Mouse (Mus musculus) intestine, embryonic 16.5 days (tissue): ENCODE results near the gene Rhoq. TPM values are rescaled to one million over a fixed set of nuclear protein-coding genes. Genes with fewer than 3 reads are reported as not detected.
A peak's percentile ranks its signal among the peaks of the same experiment; 100 is the strongest.

Source experiments
- ATAC-seq: fragments of 200-750 bp; cut with Nextera tagmentation; 2 replicates; pipeline ENCODE4 v1.8.0; 2017; ENCODE audit warnings: moderate TSS enrichment, moderate library complexity
- H3K27ac ChIP-seq: fragments of 300-500 bp; sonication (generic); 2 replicates; pipeline ENCODE4 v1.5.1; 2014; ENCODE audit warnings: mild to moderate bottlenecking, low read length
- H3K27me3 ChIP-seq: fragments of 300-500 bp; sonication (generic); replicated peaks from 2 replicates; pipeline ENCODE4 v1.6.1; 2014; ENCODE audit warnings: low read length, control low read depth, mixed read lengths; ENCODE audit not compliant: control insufficient read depth, insufficient read depth
- H3K36me3 ChIP-seq: fragments of 300-500 bp; sonication (generic); 2 replicates; pipeline ENCODE4 v1.6.1; 2014; ENCODE audit warnings: low read length, control low read depth; ENCODE audit not compliant: control insufficient read depth, insufficient read depth
- H3K4me1 ChIP-seq: fragments of 300-500 bp; sonication (generic); 2 replicates; pipeline ENCODE4 v1.6.1; 2014; ENCODE audit warnings: low read length, control low read depth, mixed read lengths; ENCODE audit not compliant: control insufficient read depth, insufficient read depth
- H3K4me2 ChIP-seq: fragments of 300-500 bp; sonication (generic); 2 replicates; pipeline ENCODE4 v1.6.1; 2014; ENCODE audit warnings: low read depth, low read length, control low read depth
- H3K4me3 ChIP-seq: fragments of 300-500 bp; sonication (generic); 2 replicates; pipeline ENCODE4 v1.5.1; 2014; ENCODE audit warnings: mild to moderate bottlenecking, low read length
- H3K9ac ChIP-seq: fragments of 300-500 bp; sonication (generic); 2 replicates; pipeline ENCODE4 v1.6.1; 2014; ENCODE audit warnings: low read depth, low read length
- H3K9me3 ChIP-seq: fragments of 300-500 bp; sonication (generic); 2 replicates; pipeline ENCODE4 v1.6.1; 2016; ENCODE audit warnings: low read length, control low read depth; ENCODE audit not compliant: control insufficient read depth
- WGBS: fragments of 180-500 bp; shearing (Covaris S2); extraction: QIAGEN DNeasy Blood & Tissue Kit; methylation state at CpG from one replicate; pipeline ENCODE4 v1.1.7; 2014; 5-methylcytosine and 5-hydroxymethylcytosine counted together
- polyA plus RNA-seq: library from polyadenylated mRNA; unstranded; fragments of >200 nt; fragmentation: Nextera tagmentation; extraction: Ambion mirVana; gene quantifications from 2 replicates; pipeline ENCODE4 v1.2.1, GENCODE M21; 2015

The Rhoq gene
- polyA plus RNA-seq, 1 experiment from 2014 or later = 5.4 TPM

DNA sequence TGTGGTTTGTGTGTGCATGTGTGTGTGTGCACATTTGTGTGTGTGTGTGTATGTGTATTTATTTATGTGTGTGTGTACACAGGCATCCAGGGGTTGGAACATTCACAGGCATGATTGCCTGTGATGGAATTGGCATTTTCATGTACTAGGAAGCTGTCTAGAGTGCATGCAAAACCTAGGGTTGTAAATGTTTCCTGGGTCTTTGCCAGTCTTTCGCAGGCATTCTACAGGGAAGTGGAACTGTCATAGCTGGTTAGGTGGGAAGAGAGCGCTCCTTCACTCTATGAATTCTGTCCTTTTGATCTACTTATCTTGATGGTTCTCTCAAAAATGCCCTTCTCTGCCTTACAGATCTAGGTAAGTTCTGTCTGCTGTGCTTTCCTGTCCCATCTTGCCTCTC, 25.8 kb upstream of the Rhoq start:
- Histone ChIP-seq H3K4me2 (no peak overlapping the region; the same call in 1 of the 2 replicates), H3K36me3 (no peaks in the 10 kb centered on the region), H3K4me1 (no peaks in the 10 kb centered on the region; the same call in 1 of the 2 replicates), H3K9ac (no peak overlapping the region), H3K27me3 (no peaks in the 10 kb centered on the region), H3K4me3 (no peak overlapping the region), H3K9me3 (no peaks in the 10 kb centered on the region), H3K27ac (peak overlapping the region; percentile 1; the same call in 1 of the 2 replicates)
- WGBS = 70% methylated on average over 2 of the region's 2 CpGs
- no peak for ATAC-seq

DNA sequence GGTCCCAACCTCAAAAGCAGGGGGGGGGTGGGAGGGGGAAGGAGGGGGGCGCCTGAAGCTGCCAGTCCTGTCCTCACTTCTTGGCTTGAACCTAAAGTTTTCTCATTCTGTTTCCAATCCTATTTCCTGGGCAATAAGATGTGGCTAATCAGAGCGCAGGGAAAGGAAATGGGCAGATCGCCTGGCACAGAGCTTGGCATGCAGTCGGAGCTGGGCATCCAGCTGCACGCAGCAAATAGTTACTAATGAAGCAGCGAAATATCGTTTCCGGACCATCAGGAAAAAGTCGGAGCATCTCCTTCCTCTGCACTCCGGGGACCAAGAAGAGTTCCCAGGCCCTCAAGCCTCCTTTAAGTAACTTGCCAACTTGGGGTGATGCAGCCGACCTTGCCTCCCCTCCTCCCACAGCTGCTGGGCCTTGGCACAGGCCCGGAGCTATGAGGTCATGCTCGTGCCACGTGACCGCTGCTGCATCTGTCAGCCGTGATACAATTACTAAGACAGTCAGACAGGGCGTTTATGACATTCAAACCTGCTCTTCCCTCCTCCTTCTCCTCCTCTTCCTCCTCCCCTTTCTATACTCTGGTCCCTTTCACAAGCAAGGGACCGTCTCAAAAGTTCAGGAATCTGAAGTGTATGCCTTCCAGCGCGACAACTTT, 25.3 kb upstream of the Rhoq start:
- H3K9me3 ChIP-seq = no peaks in the 10 kb centered on the region
- no peaks in the 10 kb centered on the region for H3K27me3 ChIP-seq
- no peaks in the 10 kb centered on the region for H3K36me3 ChIP-seq
- H3K27ac ChIP-seq = peak overlapping the region; percentile 34
- peak overlapping the region; percentile 17 for H3K9ac ChIP-seq
- peak overlapping the region; percentile 43 for H3K4me3 ChIP-seq
- WGBS = 4% methylated on average over 20 of the region's 20 CpGs
- ATAC-seq = peak; percentile 92
- no peaks in the 10 kb centered on the region; the same call in 1 of the 2 replicates for H3K4me1 ChIP-seq
- peak overlapping the region; percentile 63 for H3K4me2 ChIP-seq

DNA sequence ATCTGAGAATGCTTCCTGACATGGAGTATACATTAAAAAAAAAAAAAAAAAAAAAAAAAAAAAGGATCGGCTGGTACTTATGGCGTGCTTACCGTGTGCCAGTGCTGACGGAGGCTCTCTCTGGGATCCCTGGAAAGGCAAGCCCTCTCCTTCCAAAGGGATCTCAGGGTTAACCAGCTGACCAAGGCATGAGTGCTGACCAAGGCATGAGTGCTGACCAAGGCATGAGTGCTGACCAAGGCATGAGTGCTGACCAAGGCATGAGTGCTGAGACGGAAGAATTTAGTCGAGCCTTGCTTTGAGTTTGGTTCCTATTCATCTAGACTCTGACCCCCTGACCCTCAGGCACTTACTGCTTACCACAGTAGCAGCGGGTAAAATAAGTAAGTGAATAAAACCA, 24.2 kb upstream of the Rhoq start:
- ATAC-seq = no peak
- Histone ChIP-seq H3K9me3 (no peaks in the 10 kb centered on the region), H3K36me3 (no peaks in the 10 kb centered on the region), H3K9ac (no peak overlapping the region), H3K4me1 (no peaks in the 10 kb centered on the region; the same call in 1 of the 2 replicates), H3K27me3 (no peaks in the 10 kb centered on the region), H3K27ac (no peak overlapping the region), H3K4me2 (no peak overlapping the region), H3K4me3 (no peak overlapping the region)
- 63% methylated on average over 7 of the region's 7 CpGs for WGBS

DNA sequence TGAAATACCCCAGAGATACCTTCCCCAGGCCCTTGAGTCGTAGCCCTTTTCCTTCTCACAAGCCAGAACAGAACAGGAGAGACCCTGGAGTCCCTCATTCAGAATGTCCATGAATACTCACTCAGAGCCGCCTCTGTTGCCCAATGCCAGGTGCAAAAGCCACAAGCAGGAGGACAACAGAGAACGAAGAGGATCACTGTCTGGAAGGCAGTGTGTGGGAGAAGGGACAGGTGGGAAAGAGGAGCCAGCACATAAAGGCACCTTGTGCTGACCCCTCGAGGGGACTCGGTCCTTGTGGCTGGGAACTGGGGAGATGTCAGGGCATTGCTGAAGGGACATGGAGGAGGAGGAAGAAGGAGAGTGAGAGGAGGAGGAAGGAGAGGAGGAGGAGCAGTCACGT, 20.8 kb upstream of the Rhoq start:
- 61% methylated on average over 6 of the region's 6 CpGs for WGBS
- no peak for ATAC-seq
- H3K4me2 ChIP-seq = no peak overlapping the region
- H3K27ac ChIP-seq = no peak overlapping the region
- no peaks in the 10 kb centered on the region for H3K27me3 ChIP-seq
- H3K4me1 ChIP-seq = no peaks in the 10 kb centered on the region; the same call in 1 of the 2 replicates
- H3K9me3 ChIP-seq = no peaks in the 10 kb centered on the region
- no peak overlapping the region for H3K4me3 ChIP-seq
- no peaks in the 10 kb centered on the region for H3K36me3 ChIP-seq
- H3K9ac ChIP-seq = no peak overlapping the region

DNA sequence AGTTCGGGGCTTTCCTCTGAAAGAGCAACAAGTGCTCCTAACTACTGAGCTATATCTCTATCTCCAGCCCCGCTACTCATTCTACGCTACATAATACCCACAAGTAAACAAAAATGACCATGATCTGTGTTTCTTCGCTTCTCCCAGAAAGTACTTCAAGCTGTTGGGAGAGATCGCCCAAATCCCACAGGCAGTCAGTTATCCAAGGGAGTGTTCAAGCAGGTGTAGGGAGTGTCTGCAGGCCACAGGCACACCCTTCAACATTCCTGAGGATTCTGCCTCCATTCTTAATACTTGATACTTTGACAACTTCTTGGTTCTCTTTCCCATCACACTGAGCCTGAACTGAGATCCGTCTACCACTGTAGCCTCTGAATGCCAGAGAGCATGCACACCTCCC, 19.7 kb upstream of the Rhoq start:
- WGBS = 71% methylated on average over 6 of the region's 6 CpGs
- Histone ChIP-seq H3K9ac (no peak overlapping the region), H3K4me3 (no peak overlapping the region), H3K4me2 (no peak overlapping the region), H3K27me3 (no peaks in the 10 kb centered on the region), H3K4me1 (no peaks in the 10 kb centered on the region), H3K36me3 (no peaks in the 10 kb centered on the region), H3K27ac (no peak overlapping the region), H3K9me3 (no peaks in the 10 kb centered on the region)
- ATAC-seq = no peak

DNA sequence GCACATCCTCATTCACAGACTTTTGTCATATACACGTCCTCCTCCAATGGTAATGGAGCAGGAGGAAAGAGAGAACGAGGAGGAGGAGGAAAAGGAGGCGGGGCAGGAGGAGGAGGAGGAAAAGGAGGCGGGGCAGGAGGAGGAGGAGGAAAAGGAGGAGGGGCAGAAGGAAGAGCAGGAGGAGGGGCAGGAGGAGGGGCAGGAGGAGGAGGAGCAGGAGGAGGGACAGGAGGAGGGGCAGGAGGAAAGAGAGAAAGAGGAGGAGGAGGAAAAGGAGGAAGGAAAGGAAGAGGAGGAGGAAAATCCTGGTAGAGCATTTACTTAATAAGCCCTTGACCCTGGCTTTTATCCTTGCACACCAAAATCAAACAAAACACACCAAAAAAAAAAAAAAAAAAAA, 16.8 kb upstream of the Rhoq start:
- ATAC-seq = no peak
- H3K9ac ChIP-seq = no peak overlapping the region
- H3K4me3 ChIP-seq = no peak overlapping the region
- no peaks in the 10 kb centered on the region for H3K36me3 ChIP-seq
- H3K4me1 ChIP-seq = no peaks in the 10 kb centered on the region
- H3K27me3 ChIP-seq = no peaks in the 10 kb centered on the region
- no peaks in the 10 kb centered on the region for H3K9me3 ChIP-seq
- 43% methylated on average over 4 of the region's 4 CpGs for WGBS
- no peak overlapping the region for H3K27ac ChIP-seq
- no peak overlapping the region for H3K4me2 ChIP-seq

DNA sequence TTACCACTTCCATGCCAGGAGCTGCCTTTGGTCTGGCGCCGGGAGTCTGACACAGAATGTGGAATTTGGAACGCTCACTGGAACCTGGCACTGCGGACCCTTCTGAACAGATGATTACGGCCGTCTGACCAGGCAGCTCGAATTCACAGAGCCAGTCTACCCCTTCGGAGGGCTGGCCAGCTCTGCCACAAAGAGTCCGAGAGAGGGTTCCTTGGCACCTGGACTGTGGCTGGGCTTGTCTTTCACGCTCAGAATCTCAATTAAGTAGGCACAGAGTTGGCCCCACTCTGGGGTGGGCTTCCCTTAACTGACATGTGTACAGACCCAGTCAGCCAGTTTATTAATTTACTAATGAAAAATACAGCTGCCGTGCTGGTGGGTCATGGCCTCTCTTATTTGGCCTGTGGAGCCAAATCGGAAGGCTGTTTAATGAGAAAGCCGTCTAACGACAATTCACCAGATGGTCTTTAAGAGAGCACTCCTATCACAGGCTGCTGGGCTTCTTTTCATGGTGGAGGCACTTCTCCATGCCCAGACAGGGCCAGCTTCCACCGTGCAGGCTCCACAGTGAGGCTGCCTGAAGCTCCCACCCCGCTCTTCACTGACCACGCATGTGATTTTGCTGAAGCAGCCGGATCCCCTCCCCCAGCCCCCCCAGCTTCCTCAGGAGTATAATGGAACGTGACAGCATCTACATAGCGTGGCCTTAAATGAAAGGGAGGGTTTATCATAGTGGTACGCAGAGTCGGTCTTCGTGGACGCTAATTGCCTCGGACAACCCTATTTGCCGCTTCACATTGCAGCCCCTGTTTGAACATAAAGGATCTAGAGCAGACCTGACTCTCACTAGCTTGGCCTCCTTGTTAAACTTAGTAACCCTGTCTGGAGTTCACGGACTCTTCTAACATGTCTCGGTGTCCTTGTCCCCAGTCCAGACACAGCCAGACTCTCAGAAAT, 14.8 kb upstream of the Rhoq start, which contains the start of gene Atp6v1e2:
Gene Atp6v1e2 (minus strand): TSS at position 58 of the 957 bp plus-strand sequence.
- H3K27ac ChIP-seq = no peak within 1 kb of the TSS
- no peaks in the 10 kb centered on the region for H3K4me1 ChIP-seq
- no peaks in the 10 kb centered on the region for H3K9me3 ChIP-seq
- H3K4me3 ChIP-seq = no peak within 1 kb of the TSS
- WGBS = 81% methylated on average over 28 of the region's 28 CpGs
- no peak for ATAC-seq
- no peak within 1 kb of the TSS for H3K4me2 ChIP-seq
- no peak within 1 kb of the TSS for H3K9ac ChIP-seq
- no peaks in the 10 kb centered on the region for H3K27me3 ChIP-seq
- no peaks in the 10 kb centered on the region for H3K36me3 ChIP-seq

DNA sequence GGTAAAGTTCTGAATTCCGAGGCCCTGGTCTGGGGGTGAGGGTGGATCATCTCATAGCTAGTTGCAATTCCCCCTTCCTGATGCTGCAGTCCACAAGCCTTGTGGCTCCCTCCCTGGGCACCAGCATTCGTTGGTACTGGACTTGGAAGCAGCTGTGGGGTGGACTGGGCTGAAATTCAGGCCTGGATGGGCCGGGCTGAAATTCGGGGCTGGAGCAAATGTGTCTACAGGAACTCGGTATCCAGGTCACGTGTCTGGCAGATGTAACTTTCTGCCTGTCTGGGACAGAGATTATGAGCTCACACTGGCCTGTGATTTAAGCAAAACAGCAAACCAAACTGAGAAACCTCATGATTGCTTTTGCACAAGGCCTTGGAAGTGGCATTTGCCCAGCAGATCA, 14.1 kb upstream of the Rhoq start:
- ATAC-seq = no peak
- Histone ChIP-seq H3K36me3 (no peaks in the 10 kb centered on the region), H3K9me3 (no peaks in the 10 kb centered on the region), H3K4me3 (no peak overlapping the region), H3K27me3 (no peaks in the 10 kb centered on the region), H3K9ac (no peak overlapping the region), H3K4me2 (no peak overlapping the region), H3K27ac (no peak overlapping the region), H3K4me1 (no peaks in the 10 kb centered on the region)
- WGBS = 65% methylated on average over 6 of the region's 6 CpGs

DNA sequence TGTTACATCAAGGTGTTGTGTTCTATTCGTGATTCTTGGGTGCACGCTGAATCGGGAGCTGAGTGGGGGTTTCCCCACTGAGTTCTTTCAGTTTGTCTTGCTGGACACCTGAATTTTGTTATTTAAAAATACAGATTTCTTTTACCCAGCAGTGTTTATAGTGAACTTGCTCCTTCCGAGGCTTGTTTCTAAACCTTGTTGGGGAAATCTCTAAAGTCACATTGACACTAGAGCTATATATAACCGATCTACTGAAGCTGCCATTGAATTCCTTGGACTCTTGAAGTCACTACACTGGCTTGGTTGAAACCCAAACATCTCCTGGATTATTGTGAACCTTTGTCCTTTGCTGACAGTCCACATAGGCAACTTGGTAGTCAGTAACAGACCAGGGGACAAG, 5.6 kb upstream of the Rhoq start:
- Histone ChIP-seq H3K27me3 (no peaks in the 10 kb centered on the region), H3K9ac (no peak overlapping the region), H3K27ac (no peak overlapping the region), H3K4me2 (no peak overlapping the region), H3K9me3 (no peaks in the 10 kb centered on the region), H3K36me3 (no peaks in the 10 kb centered on the region), H3K4me3 (no peak overlapping the region), H3K4me1 (peaks cover 6% of the 10 kb centered on the region)
- WGBS = 83% methylated on average over 5 of the region's 5 CpGs
- ATAC-seq = no peak
